Comparison of ENCODE assay signal across 8 mouse cellular contexts in the genomic region with DNA sequence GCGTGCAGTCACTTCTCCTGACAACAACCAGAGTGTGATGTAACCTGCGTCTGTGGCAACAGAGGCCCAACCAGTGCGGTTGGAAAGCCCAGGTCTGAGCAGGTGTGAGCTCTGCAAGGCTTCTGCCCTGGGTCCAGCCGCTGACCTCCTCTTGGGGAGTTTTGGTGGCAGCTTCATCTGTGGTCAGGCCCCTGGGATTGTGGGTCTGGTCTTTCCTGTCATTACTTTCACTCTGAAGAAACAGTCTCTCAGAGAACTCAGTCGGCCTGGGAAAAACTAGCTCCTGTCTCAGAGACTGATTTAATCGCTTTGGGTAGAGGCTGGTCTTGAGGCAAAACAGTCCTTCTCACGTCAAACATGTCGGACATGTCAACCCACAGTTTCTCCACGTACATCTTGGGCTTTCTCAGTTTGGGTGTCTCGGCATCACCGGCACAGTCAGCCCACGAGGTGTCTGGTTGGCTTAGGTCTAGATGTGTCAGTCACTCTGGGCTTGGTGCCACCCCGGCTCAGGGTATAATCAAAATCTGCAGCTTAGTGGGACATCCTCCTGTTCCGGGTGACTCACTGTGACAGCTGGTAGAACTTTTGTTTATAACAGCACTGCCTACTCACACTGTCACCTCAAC.
DNase-seq lines count a peak whose midpoint lies in the region; ATAC-seq and TF ChIP-seq lines count a peak whose summit lies in the region.

No protein-coding gene starts in this region.

- no peak for TF ChIP-seq CTCF in stomach, postnatal 0 days (IDR thresholded peaks at IDR 0.05; ENCODE audit: low read depth)

- TF ChIP-seq POLR2A in myocyte (IDR thresholded peaks at IDR 0.05; ENCODE audit: insufficient read length, low read depth): no peak

- no peak overlapping the region for H3K27ac ChIP-seq in stomach, postnatal 0 days (replicated peaks)
- H3K27ac ChIP-seq in neural tube, embryonic 15.5 days (replicated peaks): no peak overlapping the region

- no peak overlapping the region for H3ac ChIP-seq in myocyte (ENCODE audit: control insufficient read depth, insufficient read length)

- 74% methylated on average over 14 of the region's 14 CpGs for WGBS in stomach, postnatal 0 days
- WGBS in neural tube, embryonic 15.5 days: 88% methylated on average over 14 of the region's 14 CpGs

- no peak for ATAC-seq in stomach, postnatal 0 days (ENCODE audit: low FRiP score, low TSS enrichment)
- no peak for ATAC-seq in neural tube, embryonic 15.5 days (ENCODE audit: low FRiP score)

- no peaks in the 10 kb centered on the region for H3K79me2 ChIP-seq in myocyte (ENCODE audit: control insufficient read depth, insufficient read depth)

- H3K36me3 ChIP-seq in myocyte (ENCODE audit: control insufficient read depth, insufficient read depth): no peaks in the 10 kb centered on the region
- no peaks in the 10 kb centered on the region for H3K36me3 ChIP-seq in stomach, postnatal 0 days (ENCODE audit: control insufficient read depth, insufficient read depth, low read length)
- H3K36me3 ChIP-seq in neural tube, embryonic 15.5 days: no peaks in the 10 kb centered on the region

- H3K27me3 ChIP-seq in myocyte (ENCODE audit: control insufficient read depth, insufficient read depth, insufficient read length): no peaks in the 10 kb centered on the region
- H3K27me3 ChIP-seq in stomach, postnatal 0 days (ENCODE audit: control insufficient read depth, insufficient read depth, low read length): no peaks in the 10 kb centered on the region
- H3K27me3 ChIP-seq in neural tube, embryonic 15.5 days (replicated peaks): no peaks in the 10 kb centered on the region

- DNase-seq in 3134 (ENCODE audit: extremely low read depth, insufficient read length, low spot score): peak; percentile 62
- peak; percentile 84 for DNase-seq in CD4-positive, CD25-positive, alpha-beta regulatory T cell, adult 2 months (ENCODE audit: low read depth, low spot score)
- DNase-seq in layer of hippocampus, adult 8-10 months (ENCODE audit: low spot score in 2 of 2): peak; percentile 84 to 86
- DNase-seq in thymus, postnatal 4 days: peak; percentile 63
- DNase-seq in stomach, postnatal 0 days (ENCODE audit: low spot score): no peak
- no peak for DNase-seq in yolk sac, embryonic 10.5 days (ENCODE audit: low spot score)

- peak overlapping the region; percentile 7 for H3K4me3 ChIP-seq in myocyte
- H3K4me3 ChIP-seq in stomach, postnatal 0 days (ENCODE audit: low read depth, low read length): no peak overlapping the region
- no peak overlapping the region for H3K4me3 ChIP-seq in neural tube, embryonic 15.5 days (replicated peaks)

- TF ChIP-seq EP300 in stomach, postnatal 0 days (optimal IDR thresholded peaks at IDR 0.05): no peak

- no peaks in the 10 kb centered on the region for H3K4me1 ChIP-seq in stomach, postnatal 0 days (replicated peaks; ENCODE audit: control insufficient read depth, insufficient read depth)
- H3K4me1 ChIP-seq in neural tube, embryonic 15.5 days: peaks cover 2% of the 10 kb centered on the region; the same call in 1 of the 2 replicates

- H3K9me3 ChIP-seq in stomach, postnatal 0 days (ENCODE audit: control insufficient read depth, low read length): no peaks in the 10 kb centered on the region
- no peaks in the 10 kb centered on the region for H3K9me3 ChIP-seq in neural tube, embryonic 15.5 days (replicated peaks)

- no peak overlapping the region for H3K9ac ChIP-seq in stomach, postnatal 0 days (ENCODE audit: low read length)
- H3K9ac ChIP-seq in neural tube, embryonic 15.5 days (replicated peaks): no peak overlapping the region

- peak overlapping the region; percentile 88 for H3K4me2 ChIP-seq in myocyte (ENCODE audit: low read depth)
- H3K4me2 ChIP-seq in stomach, postnatal 0 days (replicated peaks; ENCODE audit: low read depth): no peak overlapping the region
- H3K4me2 ChIP-seq in neural tube, embryonic 15.5 days: no peak overlapping the region

TF ChIP-seq in myocyte, 11 proteins besides CTCF, POLR2A, EP300 and RAD21:
- peak in 2 of 3 experiments; percentile 59 to 86 for TF ChIP-seq MYOD1 (IDR thresholded peaks at IDR 0.05; ENCODE audit: control insufficient read depth in 1 of 3, insufficient read length in 2 of 3, low read depth in 2 of 3)
- TF ChIP-seq TCF12 (IDR thresholded peaks at IDR 0.05; ENCODE audit: insufficient read depth, poor library complexity, severe bottlenecking): no peak
- TF ChIP-seq CEBPB (IDR thresholded peaks at IDR 0.05; ENCODE audit: insufficient read depth, poor library complexity, severe bottlenecking): 0 out of 2 replicates have a peak, but pooled peaks have one; percentile 5
- no peak for TF ChIP-seq MAX (IDR thresholded peaks at IDR 0.05; ENCODE audit: low read depth)
- no peak for TF ChIP-seq E2F4 (IDR thresholded peaks at IDR 0.05; ENCODE audit: insufficient read depth)
- TF ChIP-seq REST (IDR thresholded peaks at IDR 0.05; ENCODE audit: insufficient read depth, insufficient read length): no peak
- TF ChIP-seq SRF (IDR thresholded peaks at IDR 0.05; ENCODE audit: control insufficient read depth, insufficient read length, low read depth): no peak
- no peak for TF ChIP-seq TCF3 (IDR thresholded peaks at IDR 0.05; ENCODE audit: insufficient read length, low read depth)
- no peak for TF ChIP-seq USF1 (IDR thresholded peaks at IDR 0.05; ENCODE audit: low read depth)
- peak; percentile 50 to 74 (median 62) for TF ChIP-seq MYOG (IDR thresholded peaks at IDR 0.05; ENCODE audit: control insufficient read depth in 1 of 3, insufficient read depth in 1 of 3, insufficient read length in 2 of 3, low read depth in 2 of 3)
- no peak for TF ChIP-seq POLR2AphosphoS2 (IDR thresholded peaks at IDR 0.05; ENCODE audit: insufficient read length, low read depth)
TF ChIP-seq in myocyte: peak in this region for 3.

Comparison
In these comparisons a context has a peak if more than half of its experiments do, and no peak if none do; other contexts are left out.
1. DNase-seq: peak in 3134 (single experiment), CD4-positive, CD25-positive, alpha-beta regulatory T cell, adult 2 months (single experiment), layer of hippocampus, adult 8-10 months (2 of 2) and thymus, postnatal 4 days (single experiment); none in stomach, postnatal 0 days (single experiment) and yolk sac, embryonic 10.5 days (single experiment).